Mouse (Mus musculus) urinary bladder, postnatal 10 days (tissue): ENCODE results near the gene Pla2g4e.

Source experiments
- DNase-seq: peaks from one replicate; pipeline ENCODE4 v3.0.0; 2022; ENCODE audit warnings: low spot score

Gene Pla2g4e

GRCm38 (mm10) chr2:120153586-120154360 is 91.4 kb downstream of the Pla2g4e start:
- no peak for DNase-seq

GRCm38 (mm10) chr2:120150571-120150970 is 94.6 kb downstream of the Pla2g4e start:
- no peak for DNase-seq

GRCm38 (mm10) chr2:120149634-120150033 is 95.5 kb downstream of the Pla2g4e start:
- no peak for DNase-seq

- no peak for DNase-seq
Measured at GRCm38 (mm10) chr2:120147999-120148398, 97.1 kb downstream of the Pla2g4e start.

- DNase-seq = no peak
Measured at GRCm38 (mm10) chr2:120147364-120147763, 97.8 kb downstream of the Pla2g4e start.

GRCm38 (mm10) chr2:120146543-120146942 is 98.6 kb downstream of the Pla2g4e start:
- DNase-seq = no peak

- DNase-seq = no peak
Measured at GRCm38 (mm10) chr2:120144390-120144789, 100.7 kb downstream of the Pla2g4e start.

GRCm38 (mm10) chr2:120142336-120142735 is 102.8 kb downstream of the Pla2g4e start:
- DNase-seq = no peak

GRCm38 (mm10) chr2:120141671-120142070 is 103.5 kb downstream of the Pla2g4e start:
- no peak for DNase-seq

- no peak for DNase-seq
Measured at GRCm38 (mm10) chr2:120140326-120140725, 104.8 kb downstream of the Pla2g4e start.

GRCm38 (mm10) chr2:120139091-120139490 is 106.0 kb downstream of the Pla2g4e start:
- DNase-seq = no peak

GRCm38 (mm10) chr2:120137281-120137680 is 107.9 kb downstream of the Pla2g4e start:
- no peak for DNase-seq

GRCm38 (mm10) chr2:120134453-120135075 is 110.6 kb downstream of the Pla2g4e start:
- no peak for DNase-seq

GRCm38 (mm10) chr2:120131881-120132280 is 113.3 kb downstream of the Pla2g4e start:
- DNase-seq = no peak

GRCm38 (mm10) chr2:120129252-120129908 is 115.8 kb downstream of the Pla2g4e start:
- no peak for DNase-seq

- DNase-seq = no peak
Measured at GRCm38 (mm10) chr2:120128611-120129051, 116.5 kb downstream of the Pla2g4e start.

- DNase-seq = no peak
Measured at GRCm38 (mm10) chr2:120128011-120128410, 117.1 kb downstream of the Pla2g4e start.

GRCm38 (mm10) chr2:120126901-120127300 is 118.2 kb downstream of the Pla2g4e start:
- DNase-seq = no peak

- DNase-seq = no peak
Measured at GRCm38 (mm10) chr2:120126408-120126807, 118.7 kb downstream of the Pla2g4e start.

GRCm38 (mm10) chr2:120125461-120125860 is 119.7 kb downstream of the Pla2g4e start:
- no peak for DNase-seq

- no peak for DNase-seq
Measured at GRCm38 (mm10) chr2:120124946-120125345, 120.2 kb downstream of the Pla2g4e start.

- no peak for DNase-seq
Measured at GRCm38 (mm10) chr2:120124096-120124495, 121.0 kb downstream of the Pla2g4e start.

- DNase-seq = no peak
Measured at GRCm38 (mm10) chr2:120122983-120123382, 122.2 kb downstream of the Pla2g4e start.
